9 mouse cellular contexts compared by ENCODE assay signal in the genomic region with DNA sequence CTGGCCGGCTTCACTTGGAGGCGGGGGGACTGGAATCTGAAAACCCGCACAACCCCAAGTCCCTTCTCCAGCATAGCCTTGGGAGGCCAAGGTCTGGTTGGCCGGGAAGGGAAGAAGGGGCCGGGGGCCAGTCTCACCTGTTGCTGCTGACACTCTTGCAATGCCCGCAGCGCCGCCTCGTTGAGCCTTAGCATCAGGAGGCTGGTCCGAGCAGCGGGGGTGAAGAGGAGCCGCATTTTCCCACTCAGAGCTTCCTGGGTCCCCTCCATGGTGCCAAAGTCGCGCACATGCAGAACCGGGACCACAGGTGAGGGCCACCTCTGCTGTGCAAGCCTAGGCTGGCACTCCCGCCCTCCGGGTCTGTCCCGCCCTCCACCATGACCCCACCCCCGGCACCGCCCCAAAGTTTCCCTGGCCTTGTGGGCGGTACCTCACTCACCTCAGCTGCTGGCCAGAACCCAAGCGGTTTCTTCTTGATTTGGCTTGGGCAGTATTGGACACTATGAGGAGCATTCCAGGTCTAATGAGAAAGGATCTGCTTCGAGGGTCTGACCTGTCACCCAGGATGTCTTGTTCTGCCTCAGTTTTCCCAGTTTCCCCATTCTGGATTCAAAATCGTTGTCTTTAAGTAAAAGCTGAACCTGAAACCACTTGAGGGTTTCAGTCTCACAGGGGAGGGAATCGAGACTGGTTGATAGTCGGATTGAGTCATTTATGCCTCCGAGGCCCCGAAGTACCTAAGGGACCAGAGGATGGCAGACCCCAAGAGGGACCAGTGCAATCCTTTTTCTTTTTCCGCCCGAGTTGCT. TPM values are rescaled to one million over a fixed set of nuclear protein-coding genes. Genes with fewer than 3 reads are reported as not detected.
DNase-seq lines count a peak whose midpoint lies in the region; TF ChIP-seq lines count a peak whose summit lies in the region.
"Had no signal": no experiment of that assay in that cellular context is flagged by ENCODE, and none has a peak within 500 bp of the region (broad histone marks: within the 10 kb centered on the region; RNA-seq: fewer than 3 reads in every experiment).

No protein-coding gene starts in this region.

- TF ChIP-seq CTCF in left cerebral cortex, adult 2 months (IDR thresholded peaks at IDR 0.05): no peak

- intact Hi-C loops in left cerebral cortex, adult 2 months (cut with DNase I): no loop called here

- H3K4me1 ChIP-seq in embryonic facial prominence, embryonic 10.5 days: peaks cover 19% of the 10 kb centered on the region
- H3K4me1 ChIP-seq in heart, embryonic 10.5 days: peaks cover 21% of the 10 kb centered on the region

- H3K9me3 ChIP-seq in embryonic facial prominence, embryonic 10.5 days: no peaks in the 10 kb centered on the region
- H3K9me3 ChIP-seq in heart, embryonic 10.5 days: no peaks in the 10 kb centered on the region

- 2% methylated on average over 30 of the region's 30 CpGs for WGBS in embryonic facial prominence, embryonic 10.5 days
- WGBS in heart, embryonic 10.5 days: 1% methylated on average over 30 of the region's 30 CpGs

- no peak overlapping the region for H3K27ac ChIP-seq in left cerebral cortex, adult 2 months
- H3K27ac ChIP-seq in embryonic facial prominence, embryonic 10.5 days (replicated peaks): peak overlapping the region; percentile 51
- H3K27ac ChIP-seq in heart, embryonic 10.5 days: peak overlapping the region; percentile 38

- H3K36me3 ChIP-seq in embryonic facial prominence, embryonic 10.5 days (replicated peaks): peaks cover 28% of the 10 kb centered on the region
- peaks cover 21% of the 10 kb centered on the region for H3K36me3 ChIP-seq in heart, embryonic 10.5 days

- peaks cover 24% of the 10 kb centered on the region for H3K27me3 ChIP-seq in embryonic facial prominence, embryonic 10.5 days (replicated peaks; ENCODE audit: low read depth, poor library complexity, severe bottlenecking)
- H3K27me3 ChIP-seq in heart, embryonic 10.5 days (ENCODE audit: insufficient read depth, poor library complexity, severe bottlenecking): peaks cover 15% of the 10 kb centered on the region

- DNase-seq in left cerebral cortex, adult 2 months (ENCODE audit: extremely low spot score in 1 of 2, low spot score in 2 of 2): no peak
- no peak for DNase-seq in left cerebral cortex, adult 11 months (ENCODE audit: low spot score)
- DNase-seq in embryonic facial prominence, embryonic 10.5 days (ENCODE audit: low spot score): peak; percentile 79
- DNase-seq in heart, embryonic 10.5 days (ENCODE audit: low spot score): peak; percentile 91
- DNase-seq in kidney, adult 9 months: peak; percentile 92
- DNase-seq in lung, postnatal 10 days: peak; percentile 71
- peak; percentile 38 for DNase-seq in ovary, postnatal 14 days (ENCODE audit: low spot score)
- DNase-seq in layer of hippocampus, adult 11-12 months (ENCODE audit: low spot score): no peak

- peak overlapping the region; percentile 33 for H3K4me3 ChIP-seq in left cerebral cortex, adult 2 months
- H3K4me3 ChIP-seq in embryonic facial prominence, embryonic 10.5 days: peak overlapping the region; percentile 67
- H3K4me3 ChIP-seq in heart, embryonic 10.5 days: peak overlapping the region; percentile 70

RNA-seq across cellular contexts. Expression of a gene that starts 1.6 kb away (rescaled TPM):
- total RNA-seq in left cerebral cortex, adult 2 months (2021): not detected
- polyA plus RNA-seq in embryonic facial prominence, embryonic 10.5 days (2016; fragmentation: Nextera tagmentation; extraction: Ambion mirVana): 8.0 and 12.0 TPM in 2 replicates
- polyA plus RNA-seq in heart, embryonic 10.5 days (2016; fragmentation: Nextera tagmentation; extraction: Ambion mirVana): 2.0 and 3.5 TPM in 2 replicates
- total RNA-seq: MEL had no signal

RNA-seq across cellular contexts. Expression of a gene that starts 6.5 kb away (rescaled TPM):
- 100 to 1,000 TPM; 152 to 164 TPM for total RNA-seq in left cerebral cortex, adult 2 months (2021)
- 482 and 494 TPM in 2 replicates for polyA plus RNA-seq in embryonic facial prominence, embryonic 10.5 days (2016; fragmentation: Nextera tagmentation; extraction: Ambion mirVana)
- 503 and 534 TPM in 2 replicates for polyA plus RNA-seq in heart, embryonic 10.5 days (2016; fragmentation: Nextera tagmentation; extraction: Ambion mirVana)

RNA-seq across cellular contexts. Expression of a gene that starts 10.6 kb away (rescaled TPM):
- 10 to 100 TPM; 22.7 to 23.1 TPM for total RNA-seq in left cerebral cortex, adult 2 months (2021)
- 143 and 146 TPM in 2 replicates for polyA plus RNA-seq in embryonic facial prominence, embryonic 10.5 days (2016; fragmentation: Nextera tagmentation; extraction: Ambion mirVana)
- 139 and 162 TPM in 2 replicates for polyA plus RNA-seq in heart, embryonic 10.5 days (2016; fragmentation: Nextera tagmentation; extraction: Ambion mirVana)

RNA-seq across cellular contexts. Expression of a gene that starts 14.1 kb away (rescaled TPM):
- under 1 TPM; 0.21 to 0.54 TPM for total RNA-seq in left cerebral cortex, adult 2 months (2021)
- polyA plus RNA-seq in embryonic facial prominence, embryonic 10.5 days (2016; fragmentation: Nextera tagmentation; extraction: Ambion mirVana): 0.30 and 0.57 TPM in 2 replicates
- 0.09 and 0.20 TPM in 2 replicates for polyA plus RNA-seq in heart, embryonic 10.5 days (2016; fragmentation: Nextera tagmentation; extraction: Ambion mirVana)

RNA-seq across cellular contexts. Expression of a gene that starts 28.9 kb away (rescaled TPM):
- total RNA-seq in left cerebral cortex, adult 2 months (2021): 1 to 10 TPM; 3.6 to 4.2 TPM
- polyA plus RNA-seq in embryonic facial prominence, embryonic 10.5 days (2016; fragmentation: Nextera tagmentation; extraction: Ambion mirVana): 3.3 and 3.7 TPM in 2 replicates
- polyA plus RNA-seq in heart, embryonic 10.5 days (2016; fragmentation: Nextera tagmentation; extraction: Ambion mirVana): 2.8 and 3.1 TPM in 2 replicates

Comparison
In these comparisons a context has a peak if more than half of its experiments do, and no peak if none do; other contexts are left out.
1. DNase-seq: peak in embryonic facial prominence, embryonic 10.5 days (single experiment), heart, embryonic 10.5 days (single experiment), kidney, adult 9 months (single experiment), lung, postnatal 10 days (single experiment) and ovary, postnatal 14 days (single experiment); none in left cerebral cortex, adult 2 months (0 of 2), left cerebral cortex, adult 11 months (single experiment) and layer of hippocampus, adult 11-12 months (single experiment).
2. Peak in every context shown above with its lines, with median percentiles within 50 percentile points of each other: H3K4me3 ChIP-seq.